Mouse (Mus musculus): ENCODE results near the gene Fam129a. TPM values are rescaled to one million over a fixed set of nuclear protein-coding genes. Genes with fewer than 3 reads are reported as not detected.

The Fam129a gene
- polyA plus RNA-seq, 1 experiment from 2014 or later: 1.3 TPM

DNA sequence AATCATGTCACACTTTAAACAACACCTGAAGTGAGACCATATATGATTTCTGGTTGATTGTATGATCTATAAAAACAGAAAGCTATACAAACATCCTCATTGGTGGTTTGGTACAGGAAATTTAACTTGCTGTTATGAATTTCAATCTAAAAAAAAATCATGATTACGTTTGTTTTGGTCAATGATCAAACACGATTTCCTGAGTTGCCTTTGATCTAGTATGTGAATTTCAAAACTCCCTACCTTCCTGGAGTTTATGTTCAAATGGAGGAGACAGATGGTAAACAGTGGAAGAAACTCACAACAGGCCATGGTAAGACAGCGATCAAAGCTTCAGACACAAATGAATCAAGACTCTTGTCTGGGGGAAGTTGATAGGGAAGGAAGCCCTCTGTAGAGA, 65.7 kb downstream of the Fam129a start:
- no peak for ATAC-seq (replicated peaks; ENCODE audit: low FRiP score)
- Histone ChIP-seq H3K9me3 (ENCODE audit: control insufficient read depth, low read length) (no peaks in the 10 kb centered on the region), H3K9ac (ENCODE audit: low read length) (no peak overlapping the region), H3K27ac (ENCODE audit: low read depth, low read length) (no peak overlapping the region), H3K36me3 (ENCODE audit: control insufficient read depth, insufficient read depth, low read length) (no peaks in the 10 kb centered on the region), H3K4me1 (replicated peaks; ENCODE audit: control insufficient read depth, insufficient read depth, low read length) (no peaks in the 10 kb centered on the region), H3K4me2 (ENCODE audit: low read depth, low read length, severe bottlenecking) (no peak overlapping the region), H3K27me3 (ENCODE audit: control insufficient read depth, insufficient read depth, low read length) (no peaks in the 10 kb centered on the region), H3K4me3 (ENCODE audit: low read depth, low read length) (no peak overlapping the region)
- WGBS: 90% methylated on average over 3 of the region's 3 CpGs
- DNase-seq (ENCODE audit: low spot score): no peak

- WGBS: 88% methylated on average over 9 of the region's 9 CpGs
- DNase-seq (ENCODE audit: low spot score) (no peak), ATAC-seq (replicated peaks; ENCODE audit: low FRiP score) (no peak)
- H3K27ac ChIP-seq (ENCODE audit: low read depth, low read length): no peak overlapping the region
- H3K9me3 ChIP-seq (ENCODE audit: control insufficient read depth, low read length): no peaks in the 10 kb centered on the region
- no peaks in the 10 kb centered on the region for H3K36me3 ChIP-seq (ENCODE audit: control insufficient read depth, insufficient read depth, low read length)
- no peak overlapping the region for H3K4me2 ChIP-seq (ENCODE audit: low read depth, low read length, severe bottlenecking)
- H3K9ac ChIP-seq (ENCODE audit: low read length): no peak overlapping the region
- H3K27me3 ChIP-seq (ENCODE audit: control insufficient read depth, insufficient read depth, low read length): no peaks in the 10 kb centered on the region
- H3K4me3 ChIP-seq (ENCODE audit: low read depth, low read length): no peak overlapping the region
- H3K4me1 ChIP-seq (replicated peaks; ENCODE audit: control insufficient read depth, insufficient read depth, low read length): no peaks in the 10 kb centered on the region
Measured at GRCm38 (mm10) chr1:151637351-151637922, 66.5 kb downstream of the Fam129a start.

DNA sequence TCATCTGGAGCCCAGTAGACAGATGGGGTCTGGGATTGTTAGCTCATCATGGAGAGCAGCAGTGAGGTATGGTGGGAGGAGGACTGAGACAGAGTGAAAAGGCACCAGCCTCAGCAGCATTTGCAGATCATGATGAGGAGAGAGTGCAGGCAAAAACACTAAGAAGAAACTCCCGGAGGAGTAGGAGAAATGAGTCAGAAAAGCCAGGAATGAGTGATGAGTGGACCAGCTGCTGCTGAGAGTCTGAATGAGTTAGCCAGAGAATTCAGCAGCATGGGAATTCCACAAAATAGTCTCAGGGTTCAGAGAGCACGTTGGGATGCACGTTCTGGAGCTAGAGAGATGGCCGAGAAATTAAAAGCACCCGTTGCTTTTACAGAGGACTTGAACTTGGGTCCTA, 67.4 kb downstream of the Fam129a start:
- ATAC-seq (replicated peaks; ENCODE audit: low FRiP score) (no peak), DNase-seq (ENCODE audit: low spot score) (no peak)
- Histone ChIP-seq H3K9me3 (ENCODE audit: control insufficient read depth, low read length) (no peaks in the 10 kb centered on the region), H3K4me1 (replicated peaks; ENCODE audit: control insufficient read depth, insufficient read depth, low read length) (no peaks in the 10 kb centered on the region), H3K27ac (ENCODE audit: low read depth, low read length) (no peak overlapping the region), H3K4me2 (ENCODE audit: low read depth, low read length, severe bottlenecking) (no peak overlapping the region), H3K9ac (ENCODE audit: low read length) (no peak overlapping the region), H3K4me3 (ENCODE audit: low read depth, low read length) (no peak overlapping the region), H3K27me3 (ENCODE audit: control insufficient read depth, insufficient read depth, low read length) (no peaks in the 10 kb centered on the region), H3K36me3 (ENCODE audit: control insufficient read depth, insufficient read depth, low read length) (no peaks in the 10 kb centered on the region)
- 84% methylated on average over 5 of the region's 5 CpGs for WGBS

- DNase-seq (ENCODE audit: low spot score) (no peak), ATAC-seq (replicated peaks; ENCODE audit: low FRiP score) (no peak)
- H3K9ac ChIP-seq (ENCODE audit: low read length): no peak overlapping the region
- no peaks in the 10 kb centered on the region for H3K4me1 ChIP-seq (replicated peaks; ENCODE audit: control insufficient read depth, insufficient read depth, low read length)
- 95% methylated on average over 2 of the region's 2 CpGs for WGBS
- no peaks in the 10 kb centered on the region for H3K36me3 ChIP-seq (ENCODE audit: control insufficient read depth, insufficient read depth, low read length)
- no peaks in the 10 kb centered on the region for H3K27me3 ChIP-seq (ENCODE audit: control insufficient read depth, insufficient read depth, low read length)
- H3K4me3 ChIP-seq (ENCODE audit: low read depth, low read length): no peak overlapping the region
- H3K27ac ChIP-seq (ENCODE audit: low read depth, low read length): no peak overlapping the region
- no peak overlapping the region for H3K4me2 ChIP-seq (ENCODE audit: low read depth, low read length, severe bottlenecking)
- no peaks in the 10 kb centered on the region for H3K9me3 ChIP-seq (ENCODE audit: control insufficient read depth, low read length)
Measured at GRCm38 (mm10) chr1:151638770-151639169, 67.8 kb downstream of the Fam129a start.

DNA sequence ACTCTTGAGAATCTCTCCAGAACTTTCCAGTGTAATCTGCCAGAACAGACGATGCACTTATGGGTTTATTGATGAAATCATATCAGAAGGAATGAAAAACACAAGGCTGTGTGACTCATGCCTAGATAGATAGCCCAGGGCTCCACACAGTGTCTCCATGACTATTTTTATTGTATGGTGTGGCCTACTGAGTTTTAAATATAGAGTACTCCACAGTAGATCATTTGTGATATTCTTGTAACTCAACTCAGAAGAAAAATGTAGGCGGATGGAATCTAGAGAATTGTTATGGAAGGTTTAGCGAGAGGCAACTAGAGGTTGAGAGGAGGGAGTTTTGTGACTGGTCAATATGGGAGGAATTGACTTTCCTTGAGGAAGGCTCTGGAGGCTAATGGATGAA, 75.4 kb downstream of the Fam129a start:
- Histone ChIP-seq H3K9me3 (ENCODE audit: control insufficient read depth, low read length) (no peaks in the 10 kb centered on the region), H3K27ac (ENCODE audit: low read depth, low read length) (no peak overlapping the region), H3K9ac (ENCODE audit: low read length) (no peak overlapping the region), H3K4me3 (ENCODE audit: low read depth, low read length) (no peak overlapping the region), H3K36me3 (ENCODE audit: control insufficient read depth, insufficient read depth, low read length) (no peaks in the 10 kb centered on the region), H3K4me2 (ENCODE audit: low read depth, low read length, severe bottlenecking) (no peak overlapping the region), H3K4me1 (replicated peaks; ENCODE audit: control insufficient read depth, insufficient read depth, low read length) (no peaks in the 10 kb centered on the region), H3K27me3 (ENCODE audit: control insufficient read depth, insufficient read depth, low read length) (no peaks in the 10 kb centered on the region)
- no peak for ATAC-seq (replicated peaks; ENCODE audit: low FRiP score)
- 90% methylated on average over 3 of the region's 3 CpGs for WGBS
- no peak for DNase-seq (ENCODE audit: low spot score)

DNA sequence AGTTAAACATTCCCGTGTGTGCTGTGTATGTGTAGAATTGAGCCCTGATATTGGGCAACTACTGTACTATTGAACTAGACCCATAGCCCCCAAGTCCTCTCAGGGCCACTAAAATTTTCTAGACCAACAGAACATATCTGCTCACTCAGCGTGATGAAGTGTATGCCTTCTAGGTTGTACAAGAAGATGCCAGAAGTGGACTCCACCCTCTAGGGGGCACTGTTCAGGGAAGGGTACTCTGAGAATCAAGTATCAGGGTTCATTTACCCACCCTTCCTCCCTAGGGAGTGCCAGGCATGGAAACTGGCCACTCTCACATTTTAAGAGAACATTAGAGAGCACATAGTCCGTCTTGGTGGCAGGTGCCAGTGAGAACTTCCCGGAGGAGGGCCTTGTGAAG, 77.1 kb downstream of the Fam129a start:
- Histone ChIP-seq H3K27me3 (ENCODE audit: control insufficient read depth, insufficient read depth, low read length) (no peaks in the 10 kb centered on the region), H3K27ac (ENCODE audit: low read depth, low read length) (no peak overlapping the region), H3K9ac (ENCODE audit: low read length) (no peak overlapping the region), H3K4me2 (ENCODE audit: low read depth, low read length, severe bottlenecking) (no peak overlapping the region), H3K9me3 (ENCODE audit: control insufficient read depth, low read length) (no peaks in the 10 kb centered on the region), H3K36me3 (ENCODE audit: control insufficient read depth, insufficient read depth, low read length) (no peaks in the 10 kb centered on the region), H3K4me1 (replicated peaks; ENCODE audit: control insufficient read depth, insufficient read depth, low read length) (no peaks in the 10 kb centered on the region), H3K4me3 (ENCODE audit: low read depth, low read length) (no peak overlapping the region)
- WGBS: 91% methylated on average over 4 of the region's 4 CpGs
- ATAC-seq (replicated peaks; ENCODE audit: low FRiP score): no peak
- no peak for DNase-seq (ENCODE audit: low spot score)

DNA sequence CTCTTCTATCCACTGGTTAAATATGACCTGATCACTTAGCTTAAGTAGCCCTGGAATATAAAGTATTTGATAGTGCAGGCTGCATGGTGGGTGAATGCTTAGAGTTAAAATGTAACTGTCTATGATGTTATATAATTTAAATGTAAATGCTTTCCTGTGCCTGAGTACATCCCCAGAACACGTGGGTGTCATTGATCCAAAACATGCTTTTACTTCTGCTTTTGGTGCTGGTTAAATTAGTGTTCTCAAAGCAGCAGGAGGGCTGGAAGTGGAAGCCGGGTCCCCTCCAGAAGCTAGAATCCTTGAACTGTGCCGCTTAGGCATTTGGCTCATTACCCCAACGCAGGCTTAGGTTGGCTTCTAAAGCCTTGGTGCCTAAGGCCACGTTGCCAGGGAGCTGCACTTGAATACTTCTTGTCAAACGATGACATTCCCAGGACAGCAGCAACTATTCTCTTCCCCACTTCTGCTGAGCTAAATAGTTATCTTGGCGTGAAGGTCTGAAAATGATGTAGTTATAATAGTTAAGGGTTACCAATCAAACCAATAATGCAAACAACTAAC, 86.1 kb downstream of the Fam129a start:
- no peaks in the 10 kb centered on the region for H3K36me3 ChIP-seq (ENCODE audit: control insufficient read depth, insufficient read depth, low read length)
- no peaks in the 10 kb centered on the region for H3K9me3 ChIP-seq (ENCODE audit: control insufficient read depth, low read length)
- no peak overlapping the region for H3K9ac ChIP-seq (ENCODE audit: low read length)
- no peak overlapping the region for H3K4me2 ChIP-seq (ENCODE audit: low read depth, low read length, severe bottlenecking)
- WGBS: 47% methylated on average over 7 of the region's 7 CpGs
- no peak overlapping the region for H3K27ac ChIP-seq (ENCODE audit: low read depth, low read length)
- no peaks in the 10 kb centered on the region for H3K27me3 ChIP-seq (ENCODE audit: control insufficient read depth, insufficient read depth, low read length)
- H3K4me3 ChIP-seq (ENCODE audit: low read depth, low read length): no peak overlapping the region
- H3K4me1 ChIP-seq (replicated peaks; ENCODE audit: control insufficient read depth, insufficient read depth, low read length): no peaks in the 10 kb centered on the region
- DNase-seq (ENCODE audit: low spot score) (no peak), ATAC-seq (replicated peaks; ENCODE audit: low FRiP score) (no peak)

GRCm38 (mm10) chr1:151658291-151658830, 87.4 kb downstream of the Fam129a start:
- no peak overlapping the region for H3K4me3 ChIP-seq (ENCODE audit: low read depth, low read length)

GRCm38 (mm10) chr1:151659636-151660035, 88.7 kb downstream of the Fam129a start:
- no peak overlapping the region for H3K9ac ChIP-seq (ENCODE audit: low read length)
- no peaks in the 10 kb centered on the region for H3K27me3 ChIP-seq (ENCODE audit: control insufficient read depth, insufficient read depth, low read length)
- no peaks in the 10 kb centered on the region for H3K9me3 ChIP-seq (ENCODE audit: control insufficient read depth, low read length)
- H3K27ac ChIP-seq (ENCODE audit: low read depth, low read length): no peak overlapping the region
- no peak overlapping the region for H3K4me2 ChIP-seq (ENCODE audit: low read depth, low read length, severe bottlenecking)
- ATAC-seq (replicated peaks; ENCODE audit: low FRiP score) (no peak), DNase-seq (ENCODE audit: low spot score) (no peak)
- no peaks in the 10 kb centered on the region for H3K36me3 ChIP-seq (ENCODE audit: control insufficient read depth, insufficient read depth, low read length)
- H3K4me1 ChIP-seq (replicated peaks; ENCODE audit: control insufficient read depth, insufficient read depth, low read length): no peaks in the 10 kb centered on the region
- H3K4me3 ChIP-seq (ENCODE audit: low read depth, low read length): no peak overlapping the region
- 84% methylated on average over 8 of the region's 8 CpGs for WGBS

More at GRCm38 (mm10) chr1:151658291-151658830, 87.4 kb downstream of the Fam129a start:
- 92% methylated on average over 19 of the region's 19 CpGs for WGBS
- H3K4me2 ChIP-seq (ENCODE audit: low read depth, low read length, severe bottlenecking): no peak overlapping the region
- no peak overlapping the region for H3K9ac ChIP-seq (ENCODE audit: low read length)
- no peaks in the 10 kb centered on the region for H3K27me3 ChIP-seq (ENCODE audit: control insufficient read depth, insufficient read depth, low read length)
- H3K9me3 ChIP-seq (ENCODE audit: control insufficient read depth, low read length): no peaks in the 10 kb centered on the region
- no peaks in the 10 kb centered on the region for H3K36me3 ChIP-seq (ENCODE audit: control insufficient read depth, insufficient read depth, low read length)
- ATAC-seq (replicated peaks; ENCODE audit: low FRiP score): no peak
- DNase-seq (ENCODE audit: low spot score): no peak
- H3K4me1 ChIP-seq (replicated peaks; ENCODE audit: control insufficient read depth, insufficient read depth, low read length): no peaks in the 10 kb centered on the region
- no peak overlapping the region for H3K27ac ChIP-seq (ENCODE audit: low read depth, low read length)
